27 mouse cellular contexts compared by ENCODE assay signal in the genomic region with DNA sequence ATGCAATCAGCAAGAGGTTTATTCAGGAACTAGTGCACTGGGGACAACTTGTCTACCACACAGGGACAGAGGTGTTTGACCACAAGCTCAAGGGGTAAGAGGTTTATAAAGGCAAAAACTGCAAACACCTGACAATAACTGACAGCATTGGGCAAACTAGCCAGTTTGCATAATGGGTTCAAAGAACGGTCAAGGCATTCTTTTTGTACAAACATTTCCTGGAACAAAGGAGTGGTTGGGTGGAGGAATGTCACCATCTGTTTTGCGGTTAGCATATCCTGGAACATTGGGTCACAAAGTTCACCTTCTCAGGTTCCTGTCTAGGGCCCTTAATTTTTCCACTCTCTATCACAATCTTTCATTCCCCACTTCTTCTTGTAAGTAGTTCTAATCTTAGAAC. TPM values are rescaled to one million over a fixed set of nuclear protein-coding genes. Genes with fewer than 3 reads are reported as not detected.
DNase-seq lines count a peak whose midpoint lies in the region; ATAC-seq and TF ChIP-seq lines count a peak whose summit lies in the region.
"Had no signal": no experiment of that assay in that cellular context is flagged by ENCODE, and none has a peak within 500 bp of the region (broad histone marks: within the 10 kb centered on the region; RNA-seq: fewer than 3 reads in every experiment).

No protein-coding gene starts in this region.

- ATAC-seq in kidney, embryonic 16.5 days (ENCODE audit: low FRiP score, low TSS enrichment): no peak
- peak; percentile 92 for ATAC-seq in stomach, postnatal 0 days (ENCODE audit: low FRiP score, low TSS enrichment)
- ATAC-seq: forebrain, embryonic 13.5 days; intestine, embryonic 15.5 days; midbrain, embryonic 13.5 days had no signal

- no peak overlapping the region for H3K4me3 ChIP-seq in kidney, embryonic 16.5 days (ENCODE audit: low read length)
- H3K4me3 ChIP-seq in stomach, postnatal 0 days (ENCODE audit: low read depth, low read length): no peak overlapping the region
- H3K4me3 ChIP-seq: embryonic facial prominence, embryonic 12.5 days; erythroblast, embryonic 14.5 days; forebrain, embryonic 13.5 days; heart, adult 2 months; intestine, embryonic 15.5 days; limb, embryonic 15.5 days; midbrain, embryonic 13.5 days had no signal

- no peaks in the 10 kb centered on the region for H3K27me3 ChIP-seq in kidney, embryonic 16.5 days (ENCODE audit: insufficient read depth, low read length)
- H3K27me3 ChIP-seq in stomach, postnatal 0 days (ENCODE audit: control insufficient read depth, insufficient read depth, low read length): no peaks in the 10 kb centered on the region
- H3K27me3 ChIP-seq: embryonic facial prominence, embryonic 12.5 days; forebrain, embryonic 13.5 days; intestine, embryonic 15.5 days; limb, embryonic 15.5 days; midbrain, embryonic 13.5 days had no signal

- peak; percentile 94 for TF ChIP-seq EP300 in stomach, postnatal 0 days (optimal IDR thresholded peaks at IDR 0.05)

- H3K9me3 ChIP-seq in kidney, embryonic 16.5 days (ENCODE audit: low read length): peaks cover 10% of the 10 kb centered on the region
- no peaks in the 10 kb centered on the region for H3K9me3 ChIP-seq in stomach, postnatal 0 days (ENCODE audit: control insufficient read depth, low read length)
- H3K9me3 ChIP-seq: G1E; intestine, embryonic 15.5 days; limb, embryonic 15.5 days had no signal

- no peak overlapping the region for H3K9ac ChIP-seq in kidney, embryonic 16.5 days (replicated peaks; ENCODE audit: low read length)
- no peak overlapping the region for H3K9ac ChIP-seq in stomach, postnatal 0 days (ENCODE audit: low read length)
- H3K9ac ChIP-seq: embryonic facial prominence, embryonic 12.5 days; forebrain, embryonic 13.5 days; hindbrain, embryonic 14.5 days; intestine, embryonic 15.5 days; limb, embryonic 15.5 days; midbrain, embryonic 13.5 days had no signal

- no peaks in the 10 kb centered on the region for H3K36me3 ChIP-seq in kidney, embryonic 16.5 days (ENCODE audit: insufficient read depth, low read length)
- no peaks in the 10 kb centered on the region for H3K36me3 ChIP-seq in stomach, postnatal 0 days (ENCODE audit: control insufficient read depth, insufficient read depth, low read length)
- H3K36me3 ChIP-seq: embryonic facial prominence, embryonic 12.5 days; G1E; intestine, embryonic 15.5 days; limb, embryonic 15.5 days; midbrain, embryonic 13.5 days had no signal

- TF ChIP-seq CTCF in stomach, postnatal 0 days (IDR thresholded peaks at IDR 0.05; ENCODE audit: low read depth): no peak

- DNase-seq in kidney, adult 8-10 months: peak; percentile 11 to 19
- DNase-seq in lung, postnatal 25 days (ENCODE audit: low spot score): peak; percentile 1
- no peak for DNase-seq in lung, postnatal 10 days
- DNase-seq in NIH3T3 (ENCODE audit: low read depth): peak; percentile 61
- peak; percentile 36 for DNase-seq in stomach, postnatal 0 days (ENCODE audit: low spot score)
- DNase-seq in right cerebral cortex, postnatal 25 days: no peak
- DNase-seq in right cerebral cortex, postnatal 10 days (ENCODE audit: low spot score in 2 of 2): no peak
- DNase-seq: adrenal gland, adult 8-10 months; cerebellum, adult 9-10 months; gastrocnemius, postnatal 25 days; heart, adult 2 months; heart, postnatal 36 days; lung, adult 2 months had no signal

- 81% methylated on average over 2 of the region's 2 CpGs for WGBS in kidney, embryonic 16.5 days
- WGBS in stomach, postnatal 0 days: 48% methylated on average over 2 of the region's 2 CpGs

- H3K4me1 ChIP-seq in kidney, embryonic 16.5 days (ENCODE audit: insufficient read depth, low read length): no peaks in the 10 kb centered on the region
- H3K4me1 ChIP-seq in stomach, postnatal 0 days (replicated peaks; ENCODE audit: control insufficient read depth, insufficient read depth): no peaks in the 10 kb centered on the region
- H3K4me1 ChIP-seq: embryonic facial prominence, embryonic 12.5 days; forebrain, embryonic 13.5 days; intestine, embryonic 15.5 days; limb, embryonic 15.5 days; midbrain, embryonic 13.5 days had no signal

- H3K4me2 ChIP-seq in kidney, embryonic 16.5 days (replicated peaks; ENCODE audit: low read depth, low read length): no peak overlapping the region
- no peak overlapping the region for H3K4me2 ChIP-seq in stomach, postnatal 0 days (replicated peaks; ENCODE audit: low read depth)
- H3K4me2 ChIP-seq: embryonic facial prominence, embryonic 12.5 days; forebrain, embryonic 13.5 days; hindbrain, embryonic 14.5 days; intestine, embryonic 15.5 days; limb, embryonic 15.5 days; midbrain, embryonic 13.5 days had no signal

- H3K27ac ChIP-seq in kidney, embryonic 16.5 days (ENCODE audit: low read length): no peak overlapping the region
- H3K27ac ChIP-seq in stomach, postnatal 0 days (replicated peaks): no peak overlapping the region
- H3K27ac ChIP-seq: embryonic facial prominence, embryonic 12.5 days; forebrain, embryonic 13.5 days; heart, adult 2 months; hindbrain, embryonic 14.5 days; intestine, embryonic 15.5 days; limb, embryonic 15.5 days; midbrain, embryonic 13.5 days had no signal

RNA-seq across cellular contexts. Expression of a gene that starts 16.4 kb away (rescaled TPM):
- not detected in 2 replicates for polyA plus RNA-seq in kidney, embryonic 16.5 days (2015; fragmentation: Nextera tagmentation; extraction: Ambion mirVana)
- not detected in 2 replicates for polyA plus RNA-seq in stomach, postnatal 0 days (2015; fragmentation: Nextera tagmentation; extraction: Ambion mirVana)
- polyA plus RNA-seq: embryonic facial prominence, embryonic 12.5 days; erythroblast, embryonic 14.5 days; forebrain, embryonic 13.5 days; G1E; heart, adult 2 months; heart, embryonic 14.5 days; hindbrain, embryonic 14.5 days; intestine, embryonic 15.5 days; limb, embryonic 15.5 days; lung, adult 2 months; midbrain, embryonic 13.5 days; neural tube, embryonic 14.5 days; spleen, adult 2 months; stomach, embryonic 16.5 days; thymus, postnatal 0 days had no signal

RNA-seq across cellular contexts. Expression of a gene that starts 16.4 kb away (rescaled TPM):
- not detected in 2 replicates for polyA plus RNA-seq in kidney, embryonic 16.5 days (2015; fragmentation: Nextera tagmentation; extraction: Ambion mirVana)
- polyA plus RNA-seq in stomach, postnatal 0 days (2015; fragmentation: Nextera tagmentation; extraction: Ambion mirVana): 0.11 and 0.12 TPM in 2 replicates
- polyA plus RNA-seq: embryonic facial prominence, embryonic 12.5 days; forebrain, embryonic 13.5 days; G1E; heart, embryonic 14.5 days; hindbrain, embryonic 14.5 days; intestine, embryonic 15.5 days; lung, adult 2 months; midbrain, embryonic 13.5 days; neural tube, embryonic 14.5 days; spleen, adult 2 months; thymus, postnatal 0 days had no signal

RNA-seq across cellular contexts. Expression of a gene that starts 23.6 kb away (rescaled TPM):
- polyA plus RNA-seq in kidney, embryonic 16.5 days (2015; fragmentation: Nextera tagmentation; extraction: Ambion mirVana): not detected in 2 replicates
- polyA plus RNA-seq in stomach, postnatal 0 days (2015; fragmentation: Nextera tagmentation; extraction: Ambion mirVana): not detected in 2 replicates
- polyA plus RNA-seq: embryonic facial prominence, embryonic 12.5 days; erythroblast, embryonic 14.5 days; forebrain, embryonic 13.5 days; G1E; heart, adult 2 months; heart, embryonic 14.5 days; hindbrain, embryonic 14.5 days; intestine, embryonic 15.5 days; limb, embryonic 15.5 days; lung, adult 2 months; midbrain, embryonic 13.5 days; neural tube, embryonic 14.5 days; spleen, adult 2 months; stomach, embryonic 16.5 days; thymus, postnatal 0 days had no signal

Comparison
In these comparisons a context has a peak if more than half of its experiments do, and no peak if none do; other contexts are left out.
1. DNase-seq: peak in kidney, adult 8-10 months (2 of 2), lung, postnatal 25 days (single experiment), NIH3T3 (single experiment) and stomach, postnatal 0 days (single experiment); none in lung, postnatal 10 days (single experiment), right cerebral cortex, postnatal 25 days (single experiment) and right cerebral cortex, postnatal 10 days (0 of 2).